Mouse (Mus musculus) fibroblast of lung, adult 2 months (primary cell): ENCODE measurements around the gene Myo18a.

Experiments used
- DNase-seq: peaks from one replicate; pipeline ENCODE4 v3.0.0-alpha.2; 2011; ENCODE audit warnings: low read depth

Gene Myo18a

GRCm38 (mm10) chr11:77900696-77901095 is 137.7 kb downstream of the Myo18a start:
- DNase-seq: no peak

GRCm38 (mm10) chr11:77901366-77901765 is 138.3 kb downstream of the Myo18a start:
- no peak for DNase-seq

GRCm38 (mm10) chr11:77901775-77902355 is 138.8 kb downstream of the Myo18a start:
- no peak for DNase-seq

GRCm38 (mm10) chr11:77903761-77904160 is 140.7 kb downstream of the Myo18a start:
- DNase-seq: no peak

DNA sequence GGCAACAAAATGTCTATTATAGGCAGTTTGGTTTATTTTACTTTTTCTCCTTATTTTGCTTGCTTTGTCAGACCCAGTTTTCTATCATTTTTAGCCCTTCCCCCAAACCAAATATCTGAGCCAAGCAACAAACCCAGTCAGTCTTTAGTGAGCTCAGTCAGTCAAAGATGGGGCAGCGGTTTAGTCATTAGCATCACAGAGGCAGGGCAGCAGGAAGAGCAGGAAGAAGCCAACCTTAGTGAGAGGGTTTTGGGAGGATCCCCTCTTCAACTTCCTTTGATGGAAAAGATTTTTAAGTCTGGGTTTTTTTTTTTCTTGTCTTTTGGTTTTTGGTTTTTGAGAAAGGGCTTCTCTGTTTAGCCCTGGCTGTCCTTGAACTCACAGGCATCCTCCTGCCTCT is 141.7 kb downstream of the Myo18a start:
- no peak for DNase-seq

GRCm38 (mm10) chr11:77906097-77906687 is 143.1 kb downstream of the Myo18a start:
- no peak for DNase-seq

DNA sequence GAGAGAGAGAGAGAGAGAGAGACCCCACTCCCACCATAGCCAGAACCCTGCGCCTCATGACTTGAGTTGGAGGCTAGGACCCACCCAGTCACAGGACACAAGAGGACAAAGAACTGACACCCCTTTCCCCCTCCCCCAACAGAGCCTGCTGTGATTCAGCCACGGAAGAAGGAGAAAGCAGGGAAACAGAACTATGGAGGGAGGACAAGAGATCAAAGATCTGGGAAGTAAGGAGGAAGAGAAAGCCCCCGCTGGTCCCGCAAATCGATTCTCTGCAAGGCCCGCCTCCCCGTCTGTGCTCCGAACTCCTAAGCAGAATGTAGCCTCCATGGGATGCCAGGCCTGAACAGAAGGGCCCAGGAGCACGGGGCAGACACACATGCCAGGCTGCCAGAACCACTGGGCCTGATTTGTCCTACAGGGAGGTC is 143.7 kb downstream of the Myo18a start:
- no peak for DNase-seq

GRCm38 (mm10) chr11:77908468-77908867 is 145.4 kb downstream of the Myo18a start:
- no peak for DNase-seq

DNA sequence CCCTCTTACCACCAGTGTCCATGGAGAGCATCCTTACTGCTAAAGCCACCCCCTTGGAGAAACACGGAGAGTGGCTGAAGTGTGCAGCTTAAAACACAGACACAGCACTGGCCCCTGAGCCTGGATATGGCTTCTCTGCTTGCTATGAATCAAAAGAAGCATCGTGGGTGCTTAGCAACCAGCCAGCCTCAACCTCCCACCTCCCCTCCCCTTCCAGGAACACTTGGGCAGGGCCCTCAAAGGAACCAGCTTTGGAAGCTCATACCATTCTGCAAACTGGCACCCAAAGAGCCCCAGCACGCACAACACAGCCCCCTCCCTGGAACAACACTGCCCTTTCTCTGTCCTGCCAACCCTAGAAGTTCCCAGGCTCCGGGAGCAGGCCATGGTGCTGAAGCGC is 146.3 kb downstream of the Myo18a start:
- no peak for DNase-seq

- DNase-seq: no peak
Measured at GRCm38 (mm10) chr11:77909776-77910175, 146.7 kb downstream of the Myo18a start.

DNA sequence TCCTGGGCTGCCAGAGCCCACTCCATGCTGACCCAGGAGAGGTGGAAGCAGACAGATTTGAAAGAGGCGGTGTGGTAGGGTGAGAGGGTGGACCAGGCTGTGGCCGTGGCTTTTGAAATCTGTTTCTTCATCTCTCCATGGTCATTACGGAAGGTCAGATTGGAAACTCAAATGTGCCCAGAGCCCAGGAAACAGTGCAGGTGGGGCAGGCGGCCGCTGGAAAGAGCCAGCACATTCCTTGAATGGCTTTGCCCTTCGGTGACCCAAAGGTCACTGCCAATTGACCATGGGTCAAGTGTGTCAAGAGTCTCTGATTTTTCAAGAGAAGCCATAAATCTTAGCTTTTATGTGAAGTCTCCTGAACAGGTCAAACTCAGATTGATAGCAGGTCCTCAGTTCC is 150.5 kb downstream of the Myo18a start:
- DNase-seq: no peak

- DNase-seq: no peak
Measured at GRCm38 (mm10) chr11:77914598-77915260, 151.7 kb downstream of the Myo18a start.
